Mouse (Mus musculus) induced T-regulatory cell, adult 2 months (primary cell): ENCODE data around the gene Ang2.

Experiments used
- DNase-seq: peaks from one replicate; pipeline ENCODE4 v3.0.0-alpha.2; 2012; ENCODE audit warnings: low read depth

Gene Ang2

GRCm38 (mm10) chr14:51150206-51150831 lies 48.6 kb downstream of the Ang2 start:
- DNase-seq: no peak

DNA sequence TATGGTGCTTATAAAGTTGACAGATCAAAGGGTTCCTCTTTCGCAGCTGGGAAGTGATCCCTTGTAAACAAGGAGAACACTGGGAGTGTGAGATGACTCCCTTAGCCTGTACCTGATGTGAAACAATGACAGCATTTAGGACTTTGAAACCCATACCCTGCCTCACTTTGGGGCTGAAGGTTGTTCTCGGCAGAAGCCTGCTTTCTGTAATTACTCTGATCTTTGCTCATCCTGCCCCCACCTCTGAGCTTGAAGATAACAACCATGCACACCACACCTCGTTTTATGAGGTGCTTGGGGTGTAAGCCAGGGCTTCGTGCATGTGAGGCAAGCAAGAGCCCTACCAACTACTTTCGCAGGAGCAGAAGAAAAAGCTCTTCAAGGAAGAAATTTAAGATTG lies 49.8 kb downstream of the Ang2 start:
- no peak for DNase-seq

GRCm38 (mm10) chr14:51148006-51148405 lies 50.9 kb downstream of the Ang2 start:
- DNase-seq: no peak

- no peak for DNase-seq
Measured at GRCm38 (mm10) chr14:51146685-51147084, 52.3 kb downstream of the Ang2 start, which contains the start of gene Rnase1. Gene Rnase1, minus strand, starts transcription at chr14:51146785.

GRCm38 (mm10) chr14:51145521-51145920 lies 53.4 kb downstream of the Ang2 start:
- no peak for DNase-seq
